Mouse (Mus musculus) left cerebral cortex, adult 2 months (tissue): ENCODE data around the gene D1Pas1. TPM values are rescaled to one million over a fixed set of nuclear protein-coding genes. Genes with fewer than 3 reads are reported as not detected.

Experiments
- DNase-seq, 2 experiments: peaks; one replicate each; pipeline ENCODE4 v3.0.0; 2021 to 2022; ENCODE audit warnings: low spot score in 2 of 2, mixed read lengths in 1 of 2; ENCODE audit errors: extremely low spot score in 1 of 2
- H3K27ac ChIP-seq: fragments of 200-600 bp; 2 replicates; pipeline ENCODE4 v1.8.1; 2022
- H3K4me3 ChIP-seq: fragments of 200-600 bp; 2 replicates; pipeline ENCODE4 v1.8.1; 2022
- CTCF ChIP-seq: fragments of 200-600 bp; IDR thresholded peaks from 2 replicates; pipeline ENCODE4 v1.8.1; 2022; ENCODE audit warnings: antibody characterized with exemption, mild to moderate bottlenecking, moderate library complexity
- intact Hi-C: fragments of 180-260 bp; cut with DNase I; formaldehyde crosslinking; loops from one replicate; pipeline ENCODE4 v1.15.1; 2025
- total RNA-seq, 2 experiments: library from RNA; stranded (reverse); gene quantifications; 2 replicates each; pipeline ENCODE4 v1.2.3; 2021

Gene D1Pas1
- total RNA-seq, 2 experiments from 2014 or later, result not detected

- no peak for DNase-seq
- peak; percentile 22 for TF ChIP-seq CTCF
- H3K4me3 ChIP-seq, result no peak overlapping the region
- no peak overlapping the region for H3K27ac ChIP-seq
- intact Hi-C loops, result no loop called here
Measured at GRCm38 (mm10) chr1:186959380-186959779, 7.8 kb upstream of the D1Pas1 start.

- Histone ChIP-seq H3K27ac (no peak overlapping the region), H3K4me3 (no peak overlapping the region)
- no peak for TF ChIP-seq CTCF
- DNase-seq, result no peak
- intact Hi-C loops, result no loop called here
Measured at GRCm38 (mm10) chr1:186964143-186964875, 2.9 kb upstream of the D1Pas1 start.

- H3K27ac ChIP-seq, result no peak overlapping the region
- no peak for DNase-seq
- no peak overlapping the region for H3K4me3 ChIP-seq
- intact Hi-C loops, result no loop called here
- no peak for TF ChIP-seq CTCF
Measured at GRCm38 (mm10) chr1:186967926-186968325, 710 bp downstream of the D1Pas1 start.

- intact Hi-C loops, result no loop called here
- no peak overlapping the region for H3K4me3 ChIP-seq
- no peak for DNase-seq
- no peak for TF ChIP-seq CTCF
- no peak overlapping the region for H3K27ac ChIP-seq
Measured at GRCm38 (mm10) chr1:186976937-186977540, 9.8 kb downstream of the D1Pas1 start.

- no peak for TF ChIP-seq CTCF
- no peak overlapping the region for H3K4me3 ChIP-seq
- intact Hi-C loops, result no loop called here
- DNase-seq, result no peak
- H3K27ac ChIP-seq, result no peak overlapping the region
Measured at GRCm38 (mm10) chr1:186977801-186978200, 10.6 kb downstream of the D1Pas1 start.

GRCm38 (mm10) chr1:186979465-186979864 lies 12.2 kb downstream of the D1Pas1 start:
- intact Hi-C loops, result no loop called here
- H3K27ac ChIP-seq, result no peak overlapping the region
- no peak for TF ChIP-seq CTCF

GRCm38 (mm10) chr1:186980503-186980902 lies 13.3 kb downstream of the D1Pas1 start:
- DNase-seq, result no peak
- no peak for TF ChIP-seq CTCF
- no peak overlapping the region for H3K4me3 ChIP-seq
- no peak overlapping the region for H3K27ac ChIP-seq
- intact Hi-C loops, result loop anchor here (10.0 kb wide), 1 partner anchor 804 kb away; no protein-coding TSS in a partner anchor

More at GRCm38 (mm10) chr1:186979465-186979864, 12.2 kb downstream of the D1Pas1 start:
- no peak overlapping the region for H3K4me3 ChIP-seq
- DNase-seq, result no peak

GRCm38 (mm10) chr1:186985131-186985530 lies 17.9 kb downstream of the D1Pas1 start:
- Histone ChIP-seq H3K27ac (no peak overlapping the region), H3K4me3 (no peak overlapping the region)
- DNase-seq, result no peak
- intact Hi-C loops, result loop anchor here (10.0 kb wide), 1 partner anchor 800 kb away; no protein-coding TSS in a partner anchor
- no peak for TF ChIP-seq CTCF

- H3K27ac ChIP-seq, result no peak overlapping the region
- H3K4me3 ChIP-seq, result no peak overlapping the region
- no peak for TF ChIP-seq CTCF
- intact Hi-C loops, result loop anchor here (10.0 kb wide), 1 partner anchor 799 kb away; no protein-coding TSS in a partner anchor
- DNase-seq, result no peak
Measured at GRCm38 (mm10) chr1:186986086-186986485, 18.9 kb downstream of the D1Pas1 start.

- TF ChIP-seq CTCF, result no peak
- intact Hi-C loops, result loop anchor here (10.0 kb wide), 1 partner anchor 798 kb away; no protein-coding TSS in a partner anchor
Measured at GRCm38 (mm10) chr1:186986506-186986905, 19.3 kb downstream of the D1Pas1 start.

GRCm38 (mm10) chr1:186988281-186988682 lies 21.1 kb downstream of the D1Pas1 start:
- H3K27ac ChIP-seq, result no peak overlapping the region
- intact Hi-C loops, result loop anchor here (2.0 to 10.0 kb wide), 2 partner anchors 41 to 797 kb away; no protein-coding TSS in a partner anchor
- H3K4me3 ChIP-seq, result no peak overlapping the region
- no peak for TF ChIP-seq CTCF
- no peak for DNase-seq

More at GRCm38 (mm10) chr1:186986506-186986905, 19.3 kb downstream of the D1Pas1 start:
- H3K4me3 ChIP-seq, result no peak overlapping the region
- no peak for DNase-seq
- H3K27ac ChIP-seq, result no peak overlapping the region

GRCm38 (mm10) chr1:186988822-186989221 lies 21.6 kb downstream of the D1Pas1 start:
- DNase-seq, result no peak
- Histone ChIP-seq H3K27ac (no peak overlapping the region), H3K4me3 (no peak overlapping the region)
- TF ChIP-seq CTCF, result no peak
- intact Hi-C loops, result loop anchor here (2.0 to 10.0 kb wide), 2 partner anchors 40 to 796 kb away; no protein-coding TSS in a partner anchor
